Mouse (Mus musculus) liver, adult 2 months (tissue): ENCODE data around the gene Yeats4.

Experiments
- CTCF ChIP-seq: fragments of 200-500 bp; IDR thresholded peaks from 2 replicates; pipeline ENCODE4 v1.5.1; 2011; ENCODE audit warnings: low read depth, low read length, control low read depth
- POLR2A ChIP-seq: fragments of 200-500 bp; IDR thresholded peaks from 2 replicates; pipeline ENCODE4 v1.6.1; 2011; ENCODE audit warnings: low read length, control low read depth; ENCODE audit not compliant: insufficient read depth; ENCODE audit errors: extremely low read depth

- TF ChIP-seq POLR2A: no peak
- no peak for TF ChIP-seq CTCF
These were observed 8.2 kb downstream of the Yeats4 start for GRCm38 (mm10) chr10:117216132-117216495.
